Mouse (Mus musculus) layer of hippocampus, postnatal 36 days (tissue): ENCODE results near the gene Fam192a. TPM values are rescaled to one million over a fixed set of nuclear protein-coding genes. Genes with fewer than 3 reads are reported as not detected.

ENCODE experiments used
- DNase-seq, 2 experiments: peaks; one replicate each; pipeline ENCODE4 v3.0.0; 2022
- total RNA-seq, 2 experiments: library from RNA; stranded (reverse); gene quantifications; 2 replicates each; pipeline ENCODE4 v1.2.3; 2021

Gene Fam192a
- total RNA-seq, 2 experiments from 2014 or later: 37.5 to 43.0 TPM

DNA sequence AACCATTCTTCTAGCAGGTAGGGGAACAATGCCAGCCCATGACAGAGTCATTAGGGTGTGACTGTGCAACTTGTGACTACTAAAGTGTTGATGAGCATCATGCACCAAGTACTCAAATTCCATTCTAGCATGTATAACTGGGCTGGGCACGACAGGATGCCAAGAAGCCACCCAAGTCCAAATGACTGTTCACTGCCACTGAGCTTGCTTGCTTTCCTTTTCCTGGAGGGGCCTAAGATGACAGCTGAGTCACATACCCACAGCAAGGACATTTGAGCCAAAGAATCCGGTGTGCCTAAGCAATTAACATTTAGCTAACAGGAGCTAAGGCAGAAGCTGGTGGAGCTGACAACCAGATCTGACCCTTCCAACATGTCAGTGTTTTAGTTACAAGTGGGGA is 29.9 kb downstream of the Fam192a start:
- no peak for DNase-seq

DNA sequence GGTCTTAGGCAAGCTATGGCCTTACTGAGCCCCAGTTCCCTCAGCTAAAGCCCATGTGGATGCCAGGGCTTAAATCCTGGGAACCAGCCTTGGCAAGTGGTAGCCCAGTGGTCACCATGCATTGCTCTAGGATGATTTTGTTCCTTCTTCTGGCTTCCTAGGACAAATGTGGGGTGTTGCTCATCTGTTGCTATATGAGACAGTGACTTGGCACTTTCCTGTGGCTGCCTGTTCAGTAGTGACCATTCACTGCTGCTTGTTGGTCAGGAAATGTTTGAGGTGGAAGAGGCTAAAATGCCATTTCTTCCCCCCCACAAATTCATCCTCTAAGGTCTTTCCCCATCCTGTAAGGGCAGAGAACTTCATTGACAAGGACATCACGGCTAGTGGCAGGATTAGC is 32.4 kb downstream of the Fam192a start:
- DNase-seq: no peak

DNA sequence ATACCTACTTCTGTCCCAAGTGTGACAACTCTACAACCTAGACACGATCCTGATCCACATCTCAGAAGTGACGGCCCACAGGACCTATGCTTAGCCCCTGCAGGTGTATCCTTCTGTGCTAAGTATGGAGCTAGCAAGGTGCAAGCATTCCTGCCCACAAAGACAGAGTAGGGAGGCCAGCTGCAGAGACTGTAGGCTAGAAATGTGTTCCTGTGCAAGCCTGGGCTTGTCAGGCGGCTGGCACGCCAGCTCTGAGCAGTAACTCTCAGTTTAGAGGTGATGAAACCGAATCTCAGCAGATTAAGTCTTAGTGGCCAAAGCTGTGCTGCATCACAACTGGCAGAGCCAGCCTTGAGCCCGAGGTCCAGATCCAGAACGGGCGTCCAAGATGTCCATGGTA is 33.7 kb downstream of the Fam192a start:
- no peak for DNase-seq

DNA sequence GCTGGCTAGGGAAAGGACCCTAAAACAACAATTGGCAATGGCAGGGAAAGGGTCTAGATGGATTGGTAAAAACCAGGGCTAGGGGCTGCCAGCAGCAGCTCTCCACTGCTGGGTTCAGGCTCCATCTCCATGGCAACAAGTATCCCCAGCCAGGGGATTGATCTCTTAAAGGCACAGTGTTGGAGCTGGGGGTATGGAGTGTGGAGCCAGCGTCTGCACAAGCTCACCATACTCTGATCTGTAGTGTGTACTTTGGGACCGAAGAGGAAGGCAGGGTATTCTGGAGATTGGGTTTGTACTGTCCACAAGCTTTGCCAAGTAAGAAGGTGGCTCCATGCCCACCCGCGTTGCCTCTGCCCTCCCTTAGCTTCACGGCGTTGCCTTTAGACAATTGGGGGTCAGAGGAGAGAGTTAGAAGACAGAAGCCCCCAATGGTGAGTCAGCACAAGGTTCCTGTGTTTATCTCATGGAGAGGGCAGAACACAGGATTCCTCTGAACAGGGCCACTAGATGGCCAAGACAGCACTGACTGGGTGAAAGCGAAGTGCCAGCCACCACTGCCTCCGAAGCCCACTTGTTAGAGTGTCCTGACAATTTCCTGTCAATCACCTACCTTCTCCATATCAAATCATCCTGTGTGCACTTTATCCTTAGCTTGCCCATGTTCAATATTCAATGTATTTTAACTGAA is 34.5 kb downstream of the Fam192a start:
- no peak for DNase-seq

DNA sequence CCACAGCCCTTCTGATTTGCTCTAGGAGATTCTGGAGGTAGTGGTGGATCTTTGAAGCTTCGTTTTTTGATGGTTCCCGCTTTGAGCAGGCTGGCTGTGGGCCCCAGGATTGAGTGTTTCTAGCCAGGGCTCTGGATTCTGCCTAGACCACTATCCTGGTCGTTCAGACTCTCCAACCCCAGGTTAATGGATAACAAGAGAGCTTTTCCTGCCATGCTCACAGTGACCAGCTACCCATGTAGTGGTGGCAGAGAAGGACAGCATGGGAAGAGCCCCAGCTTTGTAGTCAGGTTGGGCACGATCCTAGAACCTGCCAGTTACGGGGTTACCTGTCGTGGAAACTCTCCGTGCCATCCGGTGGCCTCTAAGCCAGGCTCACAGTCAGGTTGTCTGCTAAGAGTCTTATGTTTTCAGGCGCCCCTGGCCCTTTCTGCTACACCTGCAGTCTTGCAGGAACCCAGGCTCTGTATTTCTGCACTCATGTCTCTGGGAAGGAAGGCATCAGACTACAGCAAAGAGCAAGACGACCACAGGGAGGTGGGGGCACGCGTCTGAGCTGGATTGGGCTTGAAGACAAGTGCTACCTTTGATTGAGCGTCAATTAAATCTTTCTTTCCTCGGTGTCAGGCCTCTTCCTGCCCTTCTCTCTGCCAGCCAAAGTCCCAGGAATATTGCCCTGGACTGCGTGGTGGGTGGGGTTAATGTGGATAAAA is 35.2 kb downstream of the Fam192a start:
- no peak for DNase-seq

DNA sequence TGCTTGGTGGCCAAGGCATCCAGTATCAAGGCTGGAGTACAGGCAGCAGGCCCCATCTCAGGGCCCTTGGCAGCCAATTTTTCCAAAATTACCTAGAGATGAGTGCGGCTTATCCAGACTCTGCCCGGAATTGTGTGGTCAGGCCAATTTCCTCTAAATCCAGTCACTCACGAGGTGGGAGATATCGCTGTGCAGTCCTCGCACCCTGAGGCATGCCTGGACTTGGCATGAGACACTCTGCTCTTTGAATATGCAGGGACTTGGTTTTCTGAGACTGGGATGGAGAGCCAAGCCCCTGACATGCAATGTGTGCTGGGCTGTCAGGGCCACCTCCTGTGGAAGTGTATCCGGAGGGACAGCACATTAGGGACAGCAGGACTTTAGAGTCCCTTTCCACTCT is 35.8 kb downstream of the Fam192a start:
- no peak for DNase-seq

DNA sequence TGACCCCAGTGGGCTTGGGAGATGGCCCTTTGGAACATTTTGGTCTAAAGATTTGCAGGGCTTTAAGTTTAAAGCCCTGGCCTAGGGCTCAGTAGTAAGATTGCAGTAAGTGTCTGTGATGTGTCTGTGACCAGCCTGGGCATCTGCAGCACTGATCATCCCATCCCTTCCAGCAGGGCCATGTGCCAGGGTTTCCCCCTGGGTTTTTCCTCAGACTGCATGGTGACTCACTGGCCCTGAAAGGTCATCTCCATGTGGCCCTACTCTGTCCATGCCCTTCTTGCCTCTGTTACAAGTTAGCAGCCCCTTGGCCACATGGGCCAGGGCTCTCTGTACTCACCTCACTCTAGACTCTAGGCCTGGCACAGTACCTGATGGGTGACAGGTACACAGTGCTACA is 37.4 kb downstream of the Fam192a start:
- DNase-seq: no peak

DNA sequence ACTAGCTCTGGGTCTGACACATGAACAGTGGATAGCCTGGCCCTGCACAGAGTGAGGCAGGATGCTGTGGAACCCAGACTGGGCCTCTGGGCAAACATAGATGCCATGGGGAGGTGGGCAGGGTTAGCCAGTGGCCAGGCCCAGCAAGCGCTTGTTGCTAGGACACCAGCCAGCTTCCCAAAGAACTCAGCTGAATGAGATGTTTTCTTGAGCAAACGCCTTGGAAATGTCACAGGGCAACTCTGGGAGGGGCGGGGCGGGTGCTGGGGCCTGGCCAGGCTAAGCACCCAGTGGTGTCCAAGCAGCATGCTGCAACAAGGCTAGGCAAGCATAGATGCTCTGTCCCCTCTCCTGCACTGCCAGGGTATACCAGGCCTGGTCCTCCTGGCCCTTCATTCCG is 40.5 kb downstream of the Fam192a start:
- DNase-seq: no peak

DNA sequence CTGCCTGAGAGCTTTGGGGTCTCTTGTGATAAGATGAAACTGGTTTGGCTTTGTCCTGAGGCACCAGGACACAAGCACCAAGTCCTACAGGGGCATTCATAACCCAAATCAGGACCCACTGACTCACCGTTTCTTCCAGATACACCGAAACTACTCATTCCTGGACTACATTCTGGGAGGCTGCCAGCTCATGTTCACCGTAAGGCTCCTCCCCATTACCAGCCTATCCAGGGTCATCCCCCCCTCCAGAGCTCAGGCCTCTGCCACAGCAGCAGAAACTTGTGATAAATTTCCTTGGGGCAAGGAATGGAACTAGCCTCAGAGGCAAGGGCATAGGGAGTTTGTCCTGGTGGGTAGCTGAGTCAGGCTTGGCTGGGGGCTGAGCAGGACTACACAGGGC is 44.5 kb downstream of the Fam192a start:
- no peak for DNase-seq

DNA sequence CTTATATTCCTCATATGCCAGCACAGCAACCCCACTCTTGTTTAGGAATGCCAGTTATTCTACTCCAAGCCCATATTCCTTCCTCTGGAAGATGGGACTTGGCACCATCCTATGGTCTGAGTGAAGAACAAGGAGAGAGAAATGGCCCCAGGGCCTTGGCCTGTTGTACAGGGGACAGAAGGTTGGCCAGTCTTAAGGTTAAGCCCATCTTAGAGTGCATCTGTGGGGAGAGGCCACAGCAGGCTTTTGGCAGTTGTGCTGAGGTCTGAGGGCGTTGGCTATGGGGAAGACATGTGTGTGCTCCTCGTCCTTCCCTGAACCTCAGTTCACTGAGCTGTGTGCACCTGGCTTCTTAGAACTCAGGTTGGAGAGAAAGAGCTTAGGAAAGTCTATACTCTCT is 49.1 kb downstream of the Fam192a start:
- no peak for DNase-seq

DNA sequence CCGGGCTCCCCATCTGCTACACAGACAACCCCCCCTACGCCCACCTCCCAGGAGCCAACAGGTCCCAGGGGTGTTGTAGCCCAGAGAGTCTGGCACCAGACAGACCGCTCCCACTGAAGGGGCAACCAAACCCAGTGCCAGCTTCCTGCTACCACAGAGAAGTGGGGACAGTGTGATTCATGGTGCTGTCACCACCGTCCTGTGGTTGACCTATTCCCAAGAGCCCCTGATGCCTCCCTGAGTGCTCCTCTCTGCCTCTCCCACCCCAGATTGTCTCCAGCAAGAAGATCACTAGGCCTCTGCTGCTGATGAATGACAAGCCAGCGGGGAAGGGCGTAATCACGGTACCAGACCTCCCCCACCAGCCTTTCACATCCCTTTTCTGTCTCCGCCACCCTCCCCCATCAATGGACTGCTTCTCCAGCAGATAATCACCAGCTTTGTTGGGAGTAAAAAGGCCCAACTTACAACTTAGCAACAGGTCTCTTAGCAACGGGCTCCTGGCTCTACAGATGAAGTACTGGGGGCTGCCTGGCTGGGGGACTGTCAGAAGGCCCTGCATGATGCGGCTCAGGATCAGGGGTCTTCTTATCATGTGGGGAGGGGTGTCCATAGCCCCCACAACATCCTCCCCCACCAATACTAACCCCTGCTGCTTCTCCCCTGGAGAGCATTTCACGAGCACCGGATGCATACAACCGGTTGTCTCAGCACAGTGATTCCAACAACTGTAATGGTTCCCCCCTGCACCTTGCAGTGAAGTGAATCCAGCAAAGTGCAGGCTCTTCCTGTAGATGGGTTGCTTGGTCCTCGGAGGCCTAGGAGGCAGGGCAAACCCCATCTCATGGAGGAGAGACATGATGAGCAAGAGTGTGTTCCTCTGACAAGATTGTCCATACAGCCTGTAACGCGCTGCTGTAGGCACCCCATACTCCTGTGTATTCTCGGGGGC is 50.0 kb downstream of the Fam192a start:
- peak; percentile 70 to 77 for DNase-seq

DNA sequence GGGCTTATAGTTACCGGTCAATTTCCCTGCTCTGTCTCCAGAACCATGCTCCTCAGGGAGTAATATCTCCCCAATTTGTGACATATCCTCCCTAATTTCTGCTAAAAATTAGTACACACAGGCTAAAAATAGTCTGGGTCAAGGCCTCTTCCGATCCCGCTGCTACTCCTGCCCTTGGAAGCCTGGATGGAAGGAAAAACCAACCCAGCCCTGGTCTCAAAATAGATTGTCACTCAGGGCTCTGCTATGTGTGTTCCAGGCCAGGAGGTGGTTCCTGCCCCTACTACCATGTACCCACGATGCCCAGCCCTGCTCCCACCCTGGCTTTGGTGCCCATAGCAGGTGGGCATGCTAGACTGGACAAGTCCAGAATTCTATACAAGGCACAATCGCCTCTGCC is 51.8 kb downstream of the Fam192a start:
- no peak for DNase-seq

DNA sequence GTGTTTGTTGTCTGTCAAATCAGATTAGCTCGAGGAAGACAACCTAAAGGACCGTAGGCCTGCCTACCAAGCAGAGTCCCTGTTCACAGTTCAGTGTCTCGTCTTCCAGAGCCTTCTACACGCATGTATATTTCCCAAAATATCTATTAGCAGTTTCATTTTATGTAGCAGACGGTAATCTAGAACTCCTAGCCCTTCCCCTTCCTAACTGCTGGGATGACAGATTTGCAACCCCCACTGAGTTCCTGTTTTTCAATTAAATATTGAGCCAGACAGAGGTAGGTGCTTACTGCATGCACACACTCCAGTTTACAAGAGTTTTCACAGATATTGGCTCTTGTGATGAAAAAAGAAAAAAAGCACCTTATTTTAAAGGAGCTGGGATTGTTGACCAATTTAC is 52.3 kb downstream of the Fam192a start:
- DNase-seq: no peak

DNA sequence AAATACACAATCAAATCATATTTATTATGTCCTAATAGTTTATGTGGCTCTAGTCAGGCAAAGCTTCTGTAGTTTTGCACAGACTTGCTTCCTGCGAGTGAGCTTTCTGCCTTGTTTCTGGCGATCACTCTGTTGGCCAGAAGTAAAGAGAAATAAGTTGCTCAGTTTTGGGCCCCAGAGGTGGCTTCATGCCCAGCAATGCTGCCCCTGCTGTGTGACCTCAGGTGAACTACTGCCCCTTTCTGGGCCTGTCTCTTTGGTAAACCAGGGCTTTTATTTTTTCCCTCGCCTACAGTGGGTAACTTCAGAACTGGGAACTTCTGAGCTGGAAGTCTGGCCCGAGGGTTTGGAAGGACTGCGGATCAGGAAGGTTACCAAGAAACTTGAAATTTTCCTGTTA is 52.8 kb downstream of the Fam192a start:
- no peak for DNase-seq

DNA sequence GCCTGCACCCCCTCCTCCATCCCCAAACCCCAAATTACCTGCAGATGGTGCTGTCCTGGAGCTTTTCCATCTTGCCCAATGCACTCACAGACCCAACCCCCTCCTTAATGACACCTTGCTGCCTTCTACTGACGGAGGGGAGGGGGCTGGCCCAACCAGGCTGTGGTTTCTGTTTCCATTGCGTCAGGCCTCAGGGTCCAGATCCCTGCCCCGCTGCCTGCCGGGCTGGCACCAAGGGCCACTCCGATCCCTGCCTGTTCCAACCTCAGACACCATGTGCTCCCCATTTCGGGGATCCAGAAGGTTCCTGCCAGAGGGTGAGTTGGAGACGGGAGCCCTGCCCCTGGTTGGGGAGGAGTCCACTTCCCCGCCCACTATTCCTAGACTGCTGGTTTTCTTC is 57.8 kb downstream of the Fam192a start:
- DNase-seq: no peak

DNA sequence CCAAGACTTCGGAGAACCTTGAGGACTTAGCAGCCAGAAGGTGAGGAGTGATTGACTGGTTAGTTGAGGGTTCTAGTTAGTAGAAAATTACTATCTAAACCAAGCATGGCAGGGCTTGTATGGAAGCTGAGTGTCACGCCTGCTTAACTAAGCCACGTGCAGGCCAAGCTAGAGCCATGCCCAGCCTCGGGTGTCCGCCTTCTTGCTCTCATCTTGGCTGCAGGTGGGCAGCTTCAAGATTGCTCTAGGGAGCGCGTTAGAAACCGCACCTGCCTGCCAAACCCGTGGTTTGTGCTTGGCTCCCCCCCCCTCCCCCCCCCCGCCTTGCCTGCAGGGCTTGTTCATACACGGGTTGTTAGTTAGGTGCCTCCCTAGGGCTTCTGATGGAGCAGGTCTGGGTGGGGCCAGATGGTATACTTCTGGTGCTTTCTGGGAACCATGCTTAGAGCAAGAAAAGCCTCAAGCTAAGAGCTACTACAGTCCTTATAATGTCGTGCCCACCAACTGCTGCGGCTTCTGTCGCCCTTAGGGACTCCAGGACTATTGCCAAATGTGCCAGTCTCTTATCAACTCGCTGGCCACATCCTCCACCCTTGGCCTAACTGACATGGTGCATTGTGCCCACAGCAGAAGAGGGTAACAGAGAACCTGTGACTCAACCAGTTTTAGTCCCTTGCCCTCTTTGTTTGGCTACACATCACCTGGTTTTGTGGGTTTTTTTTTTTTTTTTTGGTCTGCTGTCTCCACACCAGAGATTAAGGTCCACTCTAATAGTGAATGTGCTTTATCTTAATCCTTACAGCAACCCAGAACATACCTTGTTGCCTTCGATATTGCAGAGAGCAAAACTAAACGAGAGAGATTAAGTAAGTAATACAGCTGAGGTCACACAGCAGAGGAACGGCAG is 60.7 kb downstream of the Fam192a start:
- DNase-seq: no peak

DNA sequence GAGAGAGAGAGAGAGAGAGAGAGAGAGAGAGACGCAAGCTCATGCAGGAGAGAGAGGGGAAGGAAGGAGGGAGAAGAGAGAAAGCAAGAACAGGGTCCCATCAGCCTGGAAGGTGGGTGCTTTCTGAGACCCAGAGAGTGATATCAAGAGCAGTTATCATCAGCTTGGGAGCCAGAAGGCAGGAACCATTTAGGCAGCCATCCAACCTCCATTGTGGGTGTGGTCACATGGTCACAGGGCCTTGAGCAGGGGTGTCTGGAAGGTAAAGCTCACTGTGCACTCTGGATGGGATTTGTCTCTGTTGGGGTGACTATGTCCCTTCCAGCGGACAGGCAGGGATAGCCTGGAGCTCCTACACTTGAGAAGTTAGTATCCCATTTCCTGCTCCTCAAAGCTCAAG is 61.8 kb downstream of the Fam192a start:
- DNase-seq: no peak

DNA sequence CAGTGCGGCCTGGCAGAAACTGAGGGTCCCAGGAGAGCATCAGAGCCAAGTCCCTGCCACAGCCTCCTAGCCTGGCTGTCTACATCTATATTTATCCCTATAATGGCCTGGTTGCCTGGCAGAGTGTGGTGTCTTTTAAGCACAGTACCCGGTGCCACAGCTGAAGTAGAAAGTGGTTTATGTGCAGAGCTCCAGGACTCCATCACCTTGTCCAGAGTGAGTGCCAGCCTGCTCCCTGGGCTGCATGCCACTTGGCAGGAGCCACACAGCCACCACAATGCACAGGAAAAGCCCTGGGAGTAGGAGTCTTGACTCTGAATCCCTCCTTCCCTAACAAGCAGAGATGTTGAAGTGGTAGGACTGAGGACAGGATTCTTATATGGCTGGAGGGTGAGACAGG is 64.3 kb downstream of the Fam192a start:
- no peak for DNase-seq

DNA sequence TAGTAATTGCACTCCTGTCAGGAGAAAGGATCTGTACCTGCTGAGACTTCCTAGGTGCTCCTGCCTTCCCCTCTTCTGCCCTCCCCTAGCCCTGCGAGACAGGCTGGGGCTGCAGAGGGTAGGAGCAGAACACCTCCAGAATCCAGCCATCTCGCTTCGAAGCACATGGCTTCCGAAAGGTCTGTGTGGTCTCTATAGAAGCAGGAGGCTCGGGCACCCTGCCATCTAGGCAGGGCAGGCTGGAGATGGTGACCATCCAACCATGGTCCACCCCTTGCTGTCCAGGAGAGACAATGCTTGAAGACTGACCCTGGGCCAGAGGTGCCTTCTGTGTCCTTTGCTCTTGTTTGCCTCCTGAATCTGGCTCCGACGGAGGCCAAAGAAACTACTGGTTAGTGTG is 66.2 kb downstream of the Fam192a start:
- no peak for DNase-seq

DNA sequence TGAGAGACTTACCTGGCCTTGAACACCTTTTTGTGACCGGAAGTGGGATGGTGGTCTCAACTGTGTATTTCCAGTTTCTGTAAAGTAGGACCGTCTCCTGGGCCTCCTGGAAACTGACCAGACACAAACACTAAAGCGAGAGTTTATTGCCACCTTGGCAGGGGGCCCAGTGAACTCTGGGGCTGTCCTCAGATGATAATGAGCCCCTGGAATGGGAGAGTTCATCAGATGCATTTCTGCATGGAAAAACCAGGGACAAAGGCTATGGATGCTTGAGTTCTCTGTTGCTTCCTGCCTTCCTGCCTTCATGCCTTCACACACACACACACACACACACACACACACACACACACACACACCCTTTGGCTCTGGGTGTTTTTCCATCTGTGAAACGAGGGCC is 67.2 kb downstream of the Fam192a start:
- DNase-seq: no peak

DNA sequence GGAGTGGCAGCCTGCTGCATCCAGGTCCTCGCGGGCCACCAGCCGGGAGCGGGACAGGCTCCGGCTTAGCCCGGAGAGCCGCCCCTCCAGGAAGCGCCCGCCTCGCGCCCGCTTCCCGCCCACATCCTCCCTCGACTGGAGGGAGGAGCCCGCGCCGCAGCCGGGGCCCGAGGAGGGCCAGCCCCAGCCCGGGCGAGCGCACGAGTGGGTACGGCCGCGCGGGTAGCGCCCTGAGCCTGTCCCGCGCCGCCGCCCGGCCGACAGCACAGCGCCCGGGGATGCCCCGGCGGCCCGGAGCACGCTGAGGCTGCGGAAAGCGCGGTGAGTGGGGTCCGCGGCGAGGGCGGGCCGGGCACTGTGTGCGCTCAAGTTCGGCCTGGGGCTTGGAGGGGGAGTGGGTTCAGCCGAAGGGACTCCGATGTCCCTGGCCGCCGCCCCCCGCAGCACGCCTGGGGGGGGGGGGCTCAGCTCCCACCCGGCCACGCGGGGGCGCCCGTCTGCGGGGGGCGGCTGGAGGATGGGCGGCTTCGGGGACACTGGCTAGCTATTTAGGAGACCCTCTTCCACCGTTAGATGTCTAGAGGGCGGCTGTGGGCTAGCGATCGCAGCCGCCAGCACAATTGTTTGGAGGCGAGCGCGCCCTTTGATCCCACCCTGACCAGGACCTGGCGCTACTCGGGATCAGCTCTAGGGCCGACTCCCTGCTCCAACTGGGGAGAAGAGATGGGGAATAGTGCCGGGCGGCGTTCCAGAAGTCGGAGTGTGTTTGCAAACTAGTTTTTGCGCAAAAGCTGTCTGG is 68.7 kb downstream of the Fam192a start, which contains the start of gene Cpne2:
Cpne2 (plus strand) TSS at position 118 of the 799 bp plus-strand sequence.
- DNase-seq: peak; percentile 57 to 66
